Mouse (Mus musculus): ENCODE results near the gene Tekt5. TPM values are rescaled to one million over a fixed set of nuclear protein-coding genes. Genes with fewer than 3 reads are reported as not detected.

Tekt5 gene
- total RNA-seq (2014; fragmentation: Nextera tagmentation), result 0.49 TPM in 1 of 2 replicates, not detected in the other
- total RNA-seq (2017), result not detected in 2 replicates

DNA sequence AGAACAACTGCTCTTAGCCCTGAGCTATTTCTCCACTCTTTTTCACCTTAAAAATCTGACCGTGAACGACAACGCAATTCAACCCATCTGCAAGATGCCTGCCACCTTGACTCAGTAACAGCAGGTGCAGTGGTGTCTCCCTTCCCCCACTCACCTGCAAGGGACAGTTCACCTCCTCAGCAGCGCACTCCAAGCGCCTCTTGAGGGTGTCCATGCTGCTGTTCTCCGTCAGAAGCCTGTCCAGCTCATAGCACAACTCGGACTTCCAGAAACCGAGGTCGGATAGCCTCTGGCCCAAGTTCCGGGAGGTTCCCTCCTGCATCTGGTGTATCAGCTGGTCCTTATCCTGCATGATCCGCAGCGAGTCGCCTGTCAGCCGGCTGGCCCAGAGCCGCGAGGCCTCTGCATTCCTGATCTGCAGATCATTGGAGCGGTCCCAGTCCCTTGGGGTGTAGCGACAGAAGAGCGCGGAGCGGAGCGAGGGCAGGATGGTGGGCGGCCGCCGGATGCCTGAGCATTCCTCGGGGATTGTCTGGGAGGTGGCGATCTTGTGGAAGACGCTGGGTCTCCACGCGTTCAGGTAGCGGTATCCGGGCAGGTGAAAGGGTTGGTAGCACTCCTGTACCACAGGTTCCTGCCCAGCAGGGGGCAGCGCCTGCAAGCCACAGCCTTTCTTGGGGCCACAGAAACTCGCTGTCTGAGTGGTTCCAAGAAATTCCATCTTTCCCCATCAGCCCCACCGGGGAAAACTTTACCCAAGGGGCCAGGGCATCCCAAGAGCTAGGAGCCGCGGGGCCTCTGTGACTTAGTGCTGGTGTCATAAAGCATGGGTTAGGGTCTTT is at the start of gene Tekt5:
TSS of gene Tekt5 (minus strand) at position 792 of the 842 bp plus-strand sequence.
- ATAC-seq (replicated peaks; ENCODE audit: poor library complexity, severe bottlenecking), result peak; percentile 25; the same call in 1 of the 2 replicates

DNA sequence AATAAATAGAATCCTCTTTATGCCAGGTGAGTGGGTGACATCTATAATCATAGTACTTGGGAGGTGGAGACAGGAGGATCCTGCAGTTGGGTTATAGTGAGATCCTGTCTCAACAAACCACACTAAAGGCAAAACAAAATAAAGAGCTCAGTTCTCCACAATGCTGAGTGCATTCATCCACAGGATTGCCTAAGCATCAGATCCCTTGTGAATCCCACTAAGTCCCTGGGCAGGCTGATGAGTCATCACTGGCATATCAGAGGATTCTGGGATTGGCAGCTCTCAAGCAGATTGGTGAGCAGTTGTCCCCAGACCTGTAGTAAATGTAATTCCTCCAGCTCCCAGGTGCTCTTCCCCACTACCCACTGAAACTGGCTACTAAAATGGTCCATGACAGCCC is 48.4 kb upstream of the Tekt5 start:
- no peak for ATAC-seq (replicated peaks; ENCODE audit: poor library complexity, severe bottlenecking)

DNA sequence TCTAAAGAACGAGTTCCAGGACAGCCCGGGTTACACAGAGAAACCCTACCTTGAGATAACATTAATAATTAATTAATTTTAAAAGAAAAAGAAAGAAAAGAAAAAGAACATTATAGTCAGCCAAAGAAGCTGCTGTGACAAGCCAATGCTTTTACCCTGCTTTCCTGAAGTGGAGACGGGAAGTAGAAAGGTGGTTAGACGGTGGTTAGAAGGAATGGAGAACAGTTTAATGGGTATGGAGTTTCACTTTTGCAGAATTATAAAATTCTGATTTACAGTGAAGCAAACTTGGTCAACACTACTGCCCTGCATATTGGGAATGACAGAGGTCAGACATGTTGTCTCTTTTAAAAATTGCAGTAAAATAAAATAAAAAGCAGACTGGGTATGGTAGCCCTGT is 46.5 kb upstream of the Tekt5 start:
- ATAC-seq (replicated peaks; ENCODE audit: poor library complexity, severe bottlenecking), result peak; percentile 51; the same call in 1 of the 2 replicates

DNA sequence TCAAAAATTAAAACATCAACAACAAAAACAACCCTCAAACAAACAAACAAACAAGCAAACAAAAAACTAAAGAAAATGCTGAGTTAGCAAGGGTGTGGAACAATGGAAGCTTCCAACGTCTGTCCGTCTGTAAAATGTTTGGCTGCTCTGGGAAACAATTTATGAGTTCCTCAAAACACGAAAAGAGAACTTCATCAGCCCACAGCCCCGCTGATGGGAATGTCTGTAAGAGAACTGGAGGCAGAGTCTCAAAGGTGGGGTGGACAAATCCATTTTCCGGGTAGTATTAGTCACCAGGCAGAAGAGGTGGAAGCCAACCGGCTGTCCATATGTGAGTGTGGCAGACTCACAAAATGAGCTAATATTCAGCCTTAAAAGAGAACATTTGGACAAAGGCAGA is 46.0 kb upstream of the Tekt5 start:
- peak; percentile 55 for ATAC-seq (replicated peaks; ENCODE audit: poor library complexity, severe bottlenecking)

DNA sequence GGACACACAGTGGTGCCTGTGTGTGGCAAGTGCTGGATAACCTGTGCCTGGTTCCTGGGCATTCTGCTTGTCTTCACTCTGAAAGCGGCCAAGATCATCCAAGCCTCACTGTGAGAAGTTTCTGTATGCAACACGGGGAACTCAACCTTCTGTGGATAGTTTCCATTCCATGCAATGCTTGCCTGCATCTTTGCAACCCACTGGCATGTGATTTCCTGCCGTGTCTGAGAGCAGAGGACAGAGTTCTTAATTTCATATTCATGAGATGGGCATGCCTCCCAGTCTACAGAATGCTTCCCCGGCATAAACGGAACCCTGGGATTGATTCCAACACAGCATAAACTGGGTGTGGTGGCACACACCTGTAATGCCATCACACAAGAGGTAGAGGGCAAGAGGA is 42.8 kb upstream of the Tekt5 start:
- no peak for ATAC-seq (replicated peaks; ENCODE audit: poor library complexity, severe bottlenecking)

DNA sequence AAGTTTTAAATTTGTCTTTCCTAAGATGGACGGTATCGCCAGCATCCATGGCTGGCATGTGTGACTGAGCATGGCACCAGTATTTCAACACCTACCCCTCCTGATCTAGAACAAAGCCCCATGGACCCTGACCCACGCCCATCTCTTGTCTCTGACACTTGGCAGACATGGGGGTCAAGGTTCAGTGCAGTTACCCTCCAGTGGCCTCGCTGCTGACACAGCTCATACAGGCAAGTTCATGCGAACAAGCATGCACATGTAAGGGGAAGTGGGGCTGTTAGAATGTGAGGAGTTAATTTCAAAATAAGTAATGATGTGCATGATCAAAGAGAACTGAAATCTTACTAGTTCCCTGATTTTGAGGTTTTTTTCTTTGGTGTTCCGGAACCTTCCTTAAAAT is 40.9 kb upstream of the Tekt5 start:
- peak; percentile 64 for ATAC-seq (replicated peaks; ENCODE audit: poor library complexity, severe bottlenecking)

DNA sequence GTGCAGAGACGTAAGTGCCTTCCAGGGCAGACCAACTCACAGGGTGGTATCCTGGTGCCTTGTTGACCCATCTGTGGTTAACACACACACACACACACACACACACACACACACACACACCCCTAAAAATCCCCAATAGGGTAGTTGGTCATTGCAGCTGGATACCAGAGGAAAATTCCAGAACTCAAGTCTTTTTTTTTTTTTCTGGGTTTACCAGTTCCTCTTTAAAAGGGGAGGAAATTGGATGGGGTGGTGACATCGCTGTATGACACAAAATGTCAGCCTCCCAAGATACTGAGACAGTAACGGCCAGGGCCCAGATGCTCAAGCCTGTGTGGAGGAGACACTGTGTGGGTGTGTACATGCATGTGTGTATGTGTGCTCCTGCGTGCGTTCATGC is 38.1 kb upstream of the Tekt5 start:
- peak; percentile 55 for ATAC-seq (replicated peaks; ENCODE audit: poor library complexity, severe bottlenecking)

DNA sequence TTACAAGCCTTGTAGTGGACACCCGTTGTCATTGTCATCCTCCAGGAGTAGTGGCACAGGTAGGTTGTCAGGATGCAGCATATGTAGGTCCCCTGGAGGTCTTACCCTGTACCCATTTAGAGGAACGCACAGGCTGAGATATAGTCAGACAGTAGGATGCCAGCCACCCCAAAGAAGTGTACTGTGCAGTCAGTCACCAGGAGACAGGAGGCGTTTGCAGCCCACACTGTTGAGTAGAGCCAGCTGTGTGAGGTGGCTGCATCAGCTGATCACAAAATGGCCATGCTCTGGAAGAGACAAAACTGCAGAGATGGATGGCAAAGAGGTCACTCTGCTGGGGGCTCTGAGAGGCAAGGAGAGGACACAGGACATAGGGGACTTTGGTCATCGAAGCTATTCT is 37.1 kb upstream of the Tekt5 start:
- ATAC-seq (replicated peaks; ENCODE audit: poor library complexity, severe bottlenecking), result no peak

DNA sequence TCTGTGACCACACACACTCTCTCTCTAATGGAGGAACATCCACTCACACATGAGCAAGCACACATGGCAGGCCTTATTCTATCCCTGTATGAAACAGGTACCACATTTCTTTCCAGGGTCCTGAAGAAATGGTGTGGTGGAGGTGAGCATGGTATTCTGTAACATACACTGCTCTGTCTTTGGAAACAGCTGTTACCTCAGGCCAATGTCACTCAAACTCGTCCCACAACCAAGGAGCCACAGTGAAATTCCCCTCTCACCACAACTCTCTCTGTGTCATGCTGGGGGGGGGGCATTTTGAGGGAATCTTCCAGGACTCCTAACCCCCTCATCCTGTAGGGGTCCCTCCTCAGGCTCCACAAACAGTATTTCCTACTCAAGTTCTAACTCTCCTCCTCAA is 36.6 kb upstream of the Tekt5 start:
- no peak for ATAC-seq (replicated peaks; ENCODE audit: poor library complexity, severe bottlenecking)

DNA sequence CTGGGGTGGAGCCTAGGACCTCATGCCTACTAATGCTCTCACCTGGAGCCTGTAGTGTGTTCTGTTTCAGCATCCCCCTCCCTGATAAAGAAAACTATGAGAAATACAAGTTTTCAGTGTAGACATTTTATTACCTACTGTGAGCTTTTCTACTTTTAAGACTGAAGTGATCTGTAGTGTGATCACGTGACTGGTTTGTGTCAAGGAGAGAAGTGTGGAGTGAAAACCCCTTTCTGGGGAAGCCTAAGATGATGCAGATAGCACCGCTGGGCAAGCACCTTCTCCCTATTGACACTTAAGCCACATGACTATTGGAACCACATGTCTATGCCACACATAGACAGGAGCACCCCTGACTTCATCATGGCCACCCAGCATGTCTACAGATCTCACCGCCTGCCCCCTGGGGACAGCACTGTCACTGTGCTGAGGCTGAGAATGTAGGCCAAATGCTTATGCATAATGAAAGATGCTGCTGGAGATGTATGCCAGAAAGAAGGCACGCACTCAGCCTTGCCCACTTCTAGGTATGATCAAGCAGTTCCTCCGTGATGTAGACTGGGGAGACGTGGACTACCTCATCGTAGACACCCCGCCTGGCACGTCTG is 25.3 kb upstream of the Tekt5 start:
- ATAC-seq (replicated peaks; ENCODE audit: poor library complexity, severe bottlenecking), result no peak

DNA sequence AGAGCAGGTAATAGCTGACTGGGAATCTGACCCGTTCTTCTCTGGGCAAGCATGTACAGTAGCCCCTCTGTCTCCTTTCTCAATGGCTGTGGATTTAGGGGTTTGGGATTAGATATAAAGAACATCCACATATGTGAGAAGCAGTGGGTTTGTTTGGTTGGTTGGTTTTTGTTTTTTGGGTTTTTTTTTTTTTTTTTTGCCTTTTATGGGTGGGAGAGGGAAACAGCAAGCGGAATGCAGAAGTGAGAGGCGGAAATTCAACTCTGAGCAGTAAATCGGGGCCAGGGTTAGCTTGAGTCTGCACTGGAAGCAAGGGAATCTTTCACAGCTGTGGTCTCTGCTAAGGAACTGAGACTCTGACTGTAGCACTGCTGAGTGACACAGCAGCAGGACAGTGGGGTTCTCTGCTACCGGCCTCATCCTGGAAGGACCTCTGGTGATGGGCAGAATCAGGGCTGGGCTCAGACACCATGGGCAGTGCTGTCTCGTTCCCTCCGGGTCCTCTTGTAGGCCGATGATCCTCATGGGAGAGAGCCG is 22.5 kb upstream of the Tekt5 start:
- peak; percentile 83 for ATAC-seq (replicated peaks; ENCODE audit: poor library complexity, severe bottlenecking)

DNA sequence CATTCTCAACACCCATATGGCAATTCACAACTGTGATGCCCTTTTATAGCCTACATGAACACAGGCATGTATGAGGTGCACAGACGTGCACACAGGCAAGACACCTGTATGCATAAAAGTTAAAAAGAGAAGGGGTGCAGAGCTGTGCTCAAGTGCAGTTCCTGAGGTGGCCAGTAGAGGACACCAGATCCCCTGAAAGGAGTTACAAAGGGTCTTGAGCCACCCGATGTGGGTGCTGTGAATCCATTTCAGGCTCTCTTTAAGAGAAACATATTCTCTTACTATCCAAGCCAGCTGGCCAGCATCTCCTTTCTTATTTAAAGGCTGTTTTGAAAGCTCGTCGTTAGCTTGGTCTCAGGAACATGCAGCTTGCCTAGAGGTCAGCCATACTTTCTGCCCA is 21.6 kb upstream of the Tekt5 start:
- ATAC-seq (replicated peaks; ENCODE audit: poor library complexity, severe bottlenecking), result no peak

DNA sequence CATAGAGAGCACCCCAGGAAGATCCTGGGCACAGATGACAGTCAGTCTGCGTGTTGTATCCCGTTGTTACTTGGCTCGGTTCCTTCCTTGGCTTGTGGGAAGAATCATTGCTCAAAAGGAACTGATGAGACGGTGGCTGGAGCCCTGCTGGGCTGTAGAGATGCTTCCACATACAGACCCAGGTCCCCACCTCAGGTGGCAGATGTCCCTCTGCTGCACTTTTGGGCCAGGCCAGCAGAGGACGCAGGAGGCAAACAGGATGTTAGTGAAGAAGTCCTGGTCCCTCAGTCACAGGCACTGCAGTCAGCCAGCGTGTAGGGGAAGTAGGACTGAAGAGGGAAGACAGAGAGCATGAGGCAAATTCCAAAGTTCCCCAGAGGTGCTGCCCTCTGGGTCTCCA is 20.7 kb upstream of the Tekt5 start:
- peak; percentile 42 for ATAC-seq (replicated peaks; ENCODE audit: poor library complexity, severe bottlenecking)

DNA sequence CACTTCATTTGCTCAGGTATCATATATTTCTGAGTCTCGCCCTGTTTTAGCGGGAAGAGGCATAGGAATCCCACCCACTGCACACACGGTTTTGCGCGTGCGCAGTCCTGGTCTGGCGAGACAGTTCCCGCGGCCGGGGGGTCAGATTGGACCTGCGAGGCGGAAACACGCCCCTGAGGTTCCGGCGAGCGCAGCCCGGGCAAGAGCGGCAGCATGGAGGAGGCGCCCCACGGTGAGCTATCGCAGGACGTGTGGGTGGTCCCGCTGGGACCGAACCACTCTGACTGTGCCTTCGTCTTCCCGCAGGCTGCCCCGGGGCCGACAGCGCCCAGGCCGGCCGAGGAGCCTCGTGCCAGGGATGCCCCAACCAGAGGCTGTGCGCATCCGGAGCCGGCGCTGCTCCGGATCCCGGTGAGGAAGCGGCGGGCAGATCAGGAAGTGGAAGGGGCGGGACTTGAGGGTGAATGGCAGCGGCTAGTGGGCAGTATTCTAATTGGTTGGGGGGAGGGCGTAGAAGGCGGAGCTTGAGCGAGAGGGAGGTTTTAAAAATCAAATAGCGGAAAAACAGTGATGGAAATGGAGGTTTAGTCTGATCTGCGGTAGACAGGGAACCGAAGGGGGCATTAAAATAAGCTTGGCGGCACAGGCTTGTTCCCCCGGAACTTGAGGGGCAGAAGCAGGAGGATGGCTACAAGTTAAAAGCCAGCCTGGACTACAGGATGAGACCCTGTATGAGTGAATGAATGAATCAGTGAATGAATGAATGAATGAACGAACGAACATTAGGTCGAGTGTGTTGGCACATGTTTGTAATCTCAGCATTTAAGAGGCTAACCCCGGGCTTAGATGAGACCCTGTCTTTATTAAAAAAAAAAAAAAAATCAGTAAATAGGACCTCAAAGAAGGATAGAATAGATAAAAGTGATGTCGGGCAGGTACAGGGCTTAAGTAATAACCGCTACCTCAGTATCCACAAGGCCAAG is 16.8 kb upstream of the Tekt5 start, which contains the start of gene Nubp1:
TSS of gene Nubp1 (plus strand) at position 185 of the 983 bp plus-strand sequence.
- ATAC-seq (replicated peaks; ENCODE audit: poor library complexity, severe bottlenecking), result peak; percentile 95

DNA sequence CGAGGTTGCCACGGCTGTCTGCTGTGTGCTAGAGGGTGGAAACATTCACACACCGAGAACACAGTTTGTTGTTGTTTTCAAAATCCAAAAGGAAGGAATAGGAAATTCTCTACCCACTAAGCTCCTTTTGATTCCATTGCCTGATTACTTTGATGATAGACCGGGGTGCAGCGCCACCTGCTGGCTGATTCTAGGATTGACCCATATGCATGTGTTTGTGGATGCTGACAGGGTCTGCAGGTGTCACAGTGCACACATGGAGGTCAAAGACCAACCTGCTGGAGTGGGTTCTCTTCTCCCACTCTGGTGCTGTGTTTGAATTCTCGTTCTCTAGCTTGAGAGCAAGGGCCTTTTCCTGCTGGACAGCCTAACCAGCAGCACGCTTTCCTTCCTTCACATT is 3.9 kb upstream of the Tekt5 start:
- ATAC-seq (replicated peaks; ENCODE audit: poor library complexity, severe bottlenecking), result peak; percentile 93

DNA sequence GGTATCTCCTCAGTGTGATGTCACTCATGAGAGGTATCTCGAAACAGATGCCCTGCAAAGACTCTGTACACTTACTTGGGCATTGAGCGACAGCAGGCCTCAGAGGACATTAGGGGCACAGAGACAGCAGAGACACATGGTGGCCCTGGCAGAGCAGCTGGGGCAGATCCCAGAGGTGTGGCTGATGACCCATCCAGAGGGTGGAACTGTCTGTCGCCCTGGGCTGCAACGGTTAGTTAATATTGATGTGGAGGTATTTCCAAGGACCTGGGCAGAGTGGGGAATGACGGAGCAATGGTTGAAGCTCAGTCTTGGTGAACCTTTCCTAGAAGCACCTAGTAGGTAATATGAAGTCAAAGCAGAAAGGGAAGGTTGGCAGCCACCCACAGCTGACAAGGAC is 3.5 kb upstream of the Tekt5 start:
- 0 out of 2 replicates have a peak, but pooled peaks have one; percentile 9 for ATAC-seq (replicated peaks; ENCODE audit: poor library complexity, severe bottlenecking)

DNA sequence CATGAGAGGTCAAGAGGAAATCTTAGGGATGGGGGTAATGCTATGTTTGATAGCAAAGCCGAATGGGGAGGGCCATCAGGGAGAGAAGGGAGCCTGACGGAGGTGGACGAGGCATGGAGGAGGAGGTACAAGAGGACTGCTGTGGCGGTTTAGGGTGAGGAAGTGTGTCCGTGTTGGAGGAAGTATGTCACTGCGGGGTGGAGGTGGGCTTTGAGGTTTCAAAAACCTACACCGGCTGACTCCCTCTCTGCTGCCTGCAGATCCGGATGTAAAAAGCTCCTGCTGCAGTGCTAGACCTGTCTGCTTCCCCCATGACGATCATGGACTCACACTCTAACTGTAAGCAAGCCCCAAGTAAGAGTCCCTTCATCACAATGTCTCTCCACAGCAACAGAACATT is 2.7 kb downstream of the Tekt5 start:
- ATAC-seq (replicated peaks; ENCODE audit: poor library complexity, severe bottlenecking), result peak; percentile 78

DNA sequence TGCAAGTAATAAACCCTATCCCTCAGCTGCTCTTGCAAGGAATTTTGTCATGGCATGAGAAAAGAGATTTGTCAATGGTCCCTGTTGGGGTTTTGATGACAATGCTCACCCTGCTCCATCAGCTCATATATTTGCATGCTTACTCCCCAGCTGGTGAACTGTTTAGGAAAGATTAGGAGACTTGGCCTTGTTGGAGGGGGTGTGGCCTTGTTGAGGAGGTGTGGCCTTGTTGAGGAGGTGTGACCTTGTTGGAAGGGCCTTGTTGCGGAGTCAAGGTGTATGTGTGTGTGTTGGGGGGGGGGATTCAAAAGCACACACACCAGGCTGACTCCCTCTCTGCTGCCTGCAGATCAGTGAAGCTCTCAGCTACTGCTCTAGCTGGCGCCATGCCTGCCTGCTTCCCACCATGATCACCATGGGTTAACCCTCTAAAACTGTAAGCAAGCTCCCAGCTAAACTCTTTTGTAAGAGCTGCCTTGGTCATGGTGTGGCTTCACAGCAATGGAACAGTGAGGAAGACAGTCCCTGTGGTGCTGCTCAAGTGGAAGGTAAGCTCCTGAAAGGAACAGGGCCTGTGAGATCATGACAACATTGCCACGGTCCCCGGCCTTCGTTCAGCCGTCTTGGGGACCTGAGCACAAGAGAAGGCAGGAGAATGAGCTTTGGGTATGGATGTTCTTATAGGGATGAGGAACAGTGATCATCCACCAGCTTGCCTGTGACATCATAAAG is 6.5 kb downstream of the Tekt5 start:
- no peak for ATAC-seq (replicated peaks; ENCODE audit: poor library complexity, severe bottlenecking)

DNA sequence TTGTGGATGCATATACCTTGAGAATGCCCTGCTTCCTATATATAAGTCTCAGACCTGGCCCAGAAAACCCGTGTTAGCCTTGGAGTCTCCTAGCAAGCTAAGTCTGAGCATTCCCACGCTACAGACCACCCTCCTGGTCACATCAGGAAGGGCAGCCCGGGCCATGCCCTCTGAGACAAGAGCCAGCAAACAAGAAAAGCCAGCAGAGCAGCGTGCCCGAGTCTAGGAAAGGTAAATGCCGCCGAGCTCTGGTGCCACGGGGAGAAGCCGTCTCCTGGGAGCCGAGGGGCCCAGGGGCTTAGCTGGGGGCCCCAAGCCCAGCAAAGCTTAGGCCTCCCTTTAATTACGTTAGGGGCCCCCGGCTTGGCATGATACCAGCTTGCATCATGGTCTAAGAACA is 10.0 kb downstream of the Tekt5 start:
- no peak for ATAC-seq (replicated peaks; ENCODE audit: poor library complexity, severe bottlenecking)

DNA sequence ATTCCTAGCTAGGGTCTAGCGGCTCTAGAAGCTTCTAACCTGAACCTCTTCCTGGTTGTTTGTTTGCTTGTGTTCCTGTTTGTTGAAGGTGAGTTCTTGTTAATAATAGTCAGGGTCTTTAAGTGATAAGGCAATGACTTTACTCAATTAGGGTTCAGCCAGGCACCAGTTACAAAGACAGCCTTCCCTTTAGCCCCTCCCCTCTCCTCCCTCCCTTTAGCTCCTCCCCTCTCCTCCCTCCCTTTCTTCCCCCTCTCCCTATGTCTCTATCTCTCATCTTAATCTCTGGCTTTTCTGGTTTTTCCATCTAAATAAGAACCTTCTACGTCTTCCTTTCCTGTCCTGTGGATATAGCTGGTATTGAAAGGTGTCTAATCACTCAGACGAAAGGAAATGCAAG is 10.7 kb downstream of the Tekt5 start:
- peak; percentile 67 for ATAC-seq (replicated peaks; ENCODE audit: poor library complexity, severe bottlenecking)

Data from granulocyte monocyte progenitor cell, adult 5-6 weeks (primary cell).